Mouse (Mus musculus): ENCODE results near the gene Cldn12.

The Cldn12 gene

DNA sequence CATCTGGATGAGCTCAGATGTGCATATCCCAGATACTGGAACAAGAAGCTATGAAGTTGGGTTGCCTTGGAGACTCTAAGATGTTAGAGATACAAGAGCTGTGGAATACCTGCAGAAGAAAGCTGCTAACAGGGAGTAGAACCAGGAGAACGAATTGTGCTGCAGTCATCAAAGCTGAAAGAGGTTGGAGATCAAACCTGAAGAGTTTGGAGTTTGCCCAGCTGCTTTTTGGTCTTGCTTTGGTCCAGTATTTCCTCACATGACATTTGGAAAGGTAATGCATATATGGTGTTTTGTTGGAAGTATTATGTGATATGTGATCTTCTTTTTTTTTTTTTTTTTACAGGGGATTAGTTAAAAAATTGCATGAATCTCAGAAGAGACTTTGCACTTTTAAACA is 21.4 kb upstream of the Cldn12 start:
- H3K4me1 ChIP-seq (replicated peaks; ENCODE audit: low read depth, low read length), result peaks cover 15% of the 10 kb centered on the region
- H3K36me3 ChIP-seq (ENCODE audit: insufficient read depth, low read length), result peaks cover 51% of the 10 kb centered on the region
- TF ChIP-seq CTCF (conservative IDR thresholded peaks at IDR 0.05; ENCODE audit: low read length) (no peak), POU5F1 (IDR thresholded peaks at IDR 0.05; ENCODE audit: borderline replicate concordance, low read length) (no peak), NANOG (IDR thresholded peaks at IDR 0.05; ENCODE audit: borderline replicate concordance, low read length) (no peak)
- no peak overlapping the region for H3K4me3 ChIP-seq (replicated peaks; ENCODE audit: low read length)
- H3K27me3 ChIP-seq (ENCODE audit: insufficient read depth, low read length), result no peaks in the 10 kb centered on the region
- peaks cover 9% of the 10 kb centered on the region for H3K9me3 ChIP-seq (ENCODE audit: low read length)

DNA sequence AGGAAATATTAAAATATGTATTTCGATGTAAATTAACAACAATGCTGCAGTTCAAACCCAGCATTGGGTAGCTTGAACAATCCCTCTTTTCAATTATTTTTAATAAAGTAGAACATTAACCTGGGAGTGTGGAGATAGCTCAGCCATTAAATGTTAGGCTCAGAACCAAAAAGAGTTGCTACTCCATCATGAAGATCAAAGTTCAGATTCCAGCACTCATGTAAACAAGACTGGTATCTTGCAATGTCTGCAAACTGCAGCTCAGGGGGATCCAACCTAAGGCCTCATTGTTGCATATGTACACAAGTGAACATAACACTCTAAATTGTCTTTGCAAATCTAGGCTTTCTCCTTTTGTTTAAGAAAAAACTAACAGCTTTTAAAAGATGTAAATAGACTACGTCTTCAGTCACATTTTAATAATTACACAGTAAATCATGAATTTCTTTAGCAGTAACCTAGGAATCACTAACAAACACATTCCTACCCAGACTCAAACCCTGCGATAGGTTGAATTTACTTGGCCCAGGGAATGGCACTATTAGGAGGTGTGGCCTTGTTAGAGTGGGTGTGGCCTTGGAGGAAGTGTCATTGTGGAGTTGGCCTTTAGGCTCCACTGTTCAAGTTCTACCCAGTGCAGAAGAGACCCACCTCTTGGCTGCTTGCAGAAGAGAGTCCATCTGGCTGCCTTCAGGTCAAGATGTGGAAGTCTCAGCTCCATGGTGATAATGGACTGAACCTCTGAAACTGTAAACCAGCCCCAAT is 19.1 kb upstream of the Cldn12 start:
- Histone ChIP-seq H3K36me3 (ENCODE audit: insufficient read depth, low read length) (peaks cover 28% of the 10 kb centered on the region), H3K9me3 (ENCODE audit: low read length) (peaks cover 13% of the 10 kb centered on the region), H3K4me3 (replicated peaks; ENCODE audit: low read length) (no peak overlapping the region), H3K4me1 (replicated peaks; ENCODE audit: low read depth, low read length) (no peaks in the 10 kb centered on the region), H3K27me3 (ENCODE audit: insufficient read depth, low read length) (no peaks in the 10 kb centered on the region)
- TF ChIP-seq POU5F1 (IDR thresholded peaks at IDR 0.05; ENCODE audit: borderline replicate concordance, low read length), result no peak
- TF ChIP-seq CTCF (conservative IDR thresholded peaks at IDR 0.05; ENCODE audit: low read length), result no peak
- no peak for TF ChIP-seq NANOG (IDR thresholded peaks at IDR 0.05; ENCODE audit: borderline replicate concordance, low read length)

DNA sequence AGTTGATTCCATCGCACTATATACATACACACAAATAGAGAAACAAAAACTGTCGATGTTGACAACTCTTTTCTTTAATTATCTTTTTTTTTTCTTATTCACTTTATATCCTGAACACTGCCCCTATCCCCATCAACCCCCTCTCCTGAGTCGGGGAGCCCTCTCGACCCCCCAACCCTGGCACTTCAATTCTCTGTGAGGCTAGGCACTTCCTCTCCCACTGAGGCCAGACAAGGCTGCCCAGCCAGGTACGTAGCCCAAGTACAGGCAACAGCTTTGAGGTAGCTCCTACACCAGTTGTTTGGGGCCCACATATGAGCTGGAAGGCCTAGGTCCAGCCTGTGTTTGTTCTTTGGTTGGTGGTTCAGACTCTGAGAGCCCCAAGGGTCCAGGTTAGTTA is 653 bp upstream of the Cldn12 start:
- Histone ChIP-seq H3K9me3 (ENCODE audit: low read length) (no peaks in the 10 kb centered on the region), H3K27me3 (ENCODE audit: insufficient read depth, low read length) (no peaks in the 10 kb centered on the region), H3K4me3 (replicated peaks; ENCODE audit: low read length) (no peak overlapping the region), H3K36me3 (ENCODE audit: insufficient read depth, low read length) (peaks cover 21% of the 10 kb centered on the region), H3K4me1 (replicated peaks; ENCODE audit: low read depth, low read length) (peaks cover 9% of the 10 kb centered on the region)
- no peak for TF ChIP-seq NANOG (IDR thresholded peaks at IDR 0.05; ENCODE audit: borderline replicate concordance, low read length)
- TF ChIP-seq CTCF (conservative IDR thresholded peaks at IDR 0.05; ENCODE audit: low read length), result no peak
- TF ChIP-seq POU5F1 (IDR thresholded peaks at IDR 0.05; ENCODE audit: borderline replicate concordance, low read length), result no peak

DNA sequence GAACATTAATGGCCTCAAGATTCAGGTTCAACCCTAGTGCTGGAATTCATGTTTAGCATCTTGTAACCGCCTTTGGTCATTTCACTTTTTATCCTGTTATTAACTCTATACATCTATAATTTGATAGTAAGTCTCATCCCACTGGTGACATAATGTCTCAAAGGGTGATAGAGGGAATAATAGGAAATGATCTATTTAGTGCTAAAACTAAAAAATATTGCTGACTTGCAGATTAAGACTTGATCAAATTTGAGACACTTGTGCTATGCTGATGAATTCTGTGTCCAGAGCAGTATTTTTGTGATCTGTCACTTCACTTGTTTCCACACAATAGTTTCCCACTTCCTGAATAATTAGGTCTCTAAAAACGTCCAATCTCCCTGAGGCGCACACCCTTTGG is 3.4 kb downstream of the Cldn12 start:
- Histone ChIP-seq H3K4me3 (replicated peaks; ENCODE audit: low read length) (no peak overlapping the region), H3K9me3 (ENCODE audit: low read length) (no peaks in the 10 kb centered on the region), H3K36me3 (ENCODE audit: insufficient read depth, low read length) (peaks cover 48% of the 10 kb centered on the region), H3K27me3 (ENCODE audit: insufficient read depth, low read length) (no peaks in the 10 kb centered on the region), H3K4me1 (replicated peaks; ENCODE audit: low read depth, low read length) (peaks cover 41% of the 10 kb centered on the region)
- TF ChIP-seq POU5F1 (IDR thresholded peaks at IDR 0.05; ENCODE audit: borderline replicate concordance, low read length) (no peak), NANOG (IDR thresholded peaks at IDR 0.05; ENCODE audit: borderline replicate concordance, low read length) (no peak), CTCF (conservative IDR thresholded peaks at IDR 0.05; ENCODE audit: low read length) (no peak)

DNA sequence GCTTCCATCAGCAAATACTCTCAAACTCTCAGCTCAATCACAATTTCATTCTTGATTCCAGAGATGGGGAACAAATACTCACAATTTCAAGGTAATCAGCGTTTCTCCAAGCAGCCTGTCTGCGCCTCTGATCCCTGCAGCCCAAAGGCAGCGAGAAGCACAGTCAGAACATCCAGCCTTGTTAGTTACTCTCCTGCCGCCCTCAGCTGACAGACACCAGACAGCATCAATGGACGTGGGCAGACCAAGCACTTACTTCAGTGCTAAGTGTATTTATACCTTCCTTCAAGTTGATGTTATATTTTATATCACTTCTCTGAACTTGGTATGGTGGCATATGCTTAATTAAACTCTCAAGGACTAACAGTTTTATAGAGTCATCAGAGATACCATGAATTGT is 3.8 kb downstream of the Cldn12 start:
- H3K36me3 ChIP-seq (ENCODE audit: insufficient read depth, low read length), result peaks cover 52% of the 10 kb centered on the region
- no peaks in the 10 kb centered on the region for H3K27me3 ChIP-seq (ENCODE audit: insufficient read depth, low read length)
- H3K9me3 ChIP-seq (ENCODE audit: low read length), result no peaks in the 10 kb centered on the region
- H3K4me1 ChIP-seq (replicated peaks; ENCODE audit: low read depth, low read length), result peaks cover 41% of the 10 kb centered on the region
- no peak overlapping the region for H3K4me3 ChIP-seq (replicated peaks; ENCODE audit: low read length)
- TF ChIP-seq NANOG (IDR thresholded peaks at IDR 0.05; ENCODE audit: borderline replicate concordance, low read length) (no peak), POU5F1 (IDR thresholded peaks at IDR 0.05; ENCODE audit: borderline replicate concordance, low read length) (no peak), CTCF (conservative IDR thresholded peaks at IDR 0.05; ENCODE audit: low read length) (no peak)

DNA sequence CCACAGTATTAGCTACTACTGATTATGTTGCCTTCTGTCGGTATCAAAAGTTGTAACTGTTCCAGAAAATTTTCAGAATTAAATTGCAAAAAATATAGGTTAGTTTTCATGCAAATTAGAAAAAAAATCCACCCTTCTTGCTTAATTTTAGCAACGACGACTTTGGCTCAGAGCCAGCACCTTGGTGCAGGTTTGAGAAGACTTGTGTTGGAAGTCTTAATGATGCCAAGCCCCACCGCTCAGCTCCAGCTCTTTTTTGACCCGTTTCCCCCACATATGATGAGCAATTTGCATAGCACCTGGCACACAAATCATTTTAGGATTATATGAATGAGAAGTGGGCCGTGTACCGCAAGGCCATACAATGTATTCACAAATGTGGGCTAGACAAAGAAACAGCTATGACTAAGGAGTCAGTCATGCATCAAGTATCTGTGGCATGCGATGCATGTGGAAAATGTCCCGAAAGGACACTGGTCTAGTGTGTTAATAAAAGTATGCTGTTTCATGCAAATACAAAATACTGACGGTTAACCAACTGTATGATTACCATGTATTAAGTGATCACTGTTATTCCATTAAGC is 4.4 kb downstream of the Cldn12 start:
- Histone ChIP-seq H3K9me3 (ENCODE audit: low read length) (no peaks in the 10 kb centered on the region), H3K4me1 (replicated peaks; ENCODE audit: low read depth, low read length) (peaks cover 43% of the 10 kb centered on the region), H3K4me3 (replicated peaks; ENCODE audit: low read length) (no peak overlapping the region), H3K27me3 (ENCODE audit: insufficient read depth, low read length) (no peaks in the 10 kb centered on the region), H3K36me3 (ENCODE audit: insufficient read depth, low read length) (peaks cover 54% of the 10 kb centered on the region)
- TF ChIP-seq CTCF (conservative IDR thresholded peaks at IDR 0.05; ENCODE audit: low read length), result no peak
- no peak for TF ChIP-seq POU5F1 (IDR thresholded peaks at IDR 0.05; ENCODE audit: borderline replicate concordance, low read length)
- no peak for TF ChIP-seq NANOG (IDR thresholded peaks at IDR 0.05; ENCODE audit: borderline replicate concordance, low read length)

DNA sequence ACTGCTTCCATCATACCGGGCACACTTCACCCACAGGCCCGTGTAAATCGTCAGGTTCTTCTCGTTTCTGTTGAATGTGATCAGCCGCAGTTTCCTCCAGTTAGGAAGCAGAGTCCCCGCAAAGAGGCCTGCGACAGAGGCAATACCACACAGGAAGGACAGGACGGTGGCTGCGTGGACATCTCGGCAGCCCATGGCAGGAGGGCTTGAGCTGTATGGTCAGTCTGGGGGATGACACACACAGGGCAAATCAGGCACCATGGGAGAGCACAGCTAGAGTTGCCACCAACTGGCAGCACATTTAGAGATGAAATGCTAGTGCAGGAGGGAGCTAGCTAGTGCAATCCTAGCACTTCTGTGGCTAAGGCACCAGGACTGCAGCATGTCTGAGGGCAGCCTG is 6.5 kb downstream of the Cldn12 start:
- TF ChIP-seq NANOG (IDR thresholded peaks at IDR 0.05; ENCODE audit: borderline replicate concordance, low read length) (no peak), CTCF (conservative IDR thresholded peaks at IDR 0.05; ENCODE audit: low read length) (no peak), POU5F1 (IDR thresholded peaks at IDR 0.05; ENCODE audit: borderline replicate concordance, low read length) (no peak)
- Histone ChIP-seq H3K4me3 (replicated peaks; ENCODE audit: low read length) (peak overlapping the region; percentile 63), H3K36me3 (ENCODE audit: insufficient read depth, low read length) (peaks cover 54% of the 10 kb centered on the region), H3K27me3 (ENCODE audit: insufficient read depth, low read length) (no peaks in the 10 kb centered on the region), H3K4me1 (replicated peaks; ENCODE audit: low read depth, low read length) (peaks cover 50% of the 10 kb centered on the region), H3K9me3 (ENCODE audit: low read length) (no peaks in the 10 kb centered on the region)

DNA sequence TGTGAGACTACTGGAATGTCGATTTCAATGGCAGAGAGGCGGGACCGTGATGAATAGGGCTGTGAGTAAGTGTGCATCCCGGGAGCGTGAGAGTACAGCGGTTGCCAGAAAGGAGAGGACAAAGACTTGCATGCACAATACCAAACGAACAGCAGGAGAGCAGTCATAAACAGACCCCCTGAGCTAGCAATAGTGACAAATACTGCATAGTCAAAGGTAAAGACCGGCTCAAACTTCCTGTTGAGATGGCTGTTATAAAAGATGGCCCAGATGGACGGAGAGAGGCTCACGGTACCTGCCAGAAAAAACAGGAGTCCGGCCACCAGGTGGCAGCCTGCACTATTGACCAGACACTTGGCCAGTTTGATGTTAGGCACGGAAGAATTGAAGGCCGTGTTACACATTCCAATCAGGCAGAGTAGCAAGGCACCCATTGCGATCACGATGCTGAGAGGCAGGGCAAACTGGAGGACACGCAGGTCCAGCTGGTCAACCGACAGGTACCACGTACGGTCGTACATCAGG is 7.0 kb downstream of the Cldn12 start:
- Histone ChIP-seq H3K4me3 (replicated peaks; ENCODE audit: low read length) (peak overlapping the region; percentile 63), H3K4me1 (replicated peaks; ENCODE audit: low read depth, low read length) (peaks cover 49% of the 10 kb centered on the region), H3K36me3 (ENCODE audit: insufficient read depth, low read length) (peaks cover 54% of the 10 kb centered on the region), H3K27me3 (ENCODE audit: insufficient read depth, low read length) (no peaks in the 10 kb centered on the region), H3K9me3 (ENCODE audit: low read length) (no peaks in the 10 kb centered on the region)
- TF ChIP-seq NANOG (IDR thresholded peaks at IDR 0.05; ENCODE audit: borderline replicate concordance, low read length) (no peak), POU5F1 (IDR thresholded peaks at IDR 0.05; ENCODE audit: borderline replicate concordance, low read length) (no peak), CTCF (conservative IDR thresholded peaks at IDR 0.05; ENCODE audit: low read length) (peak; percentile 58)
